Mouse (Mus musculus) macrophage (primary cell): ENCODE data around the gene Trim27. TPM values are rescaled to one million over a fixed set of nuclear protein-coding genes. Genes with fewer than 3 reads are reported as not detected.

ENCODE experiments used
- polyA plus RNA-seq: library from polyadenylated mRNA; stranded (reverse); fragments of 250-400 nt; gene quantifications from 3 replicates; pipeline ENCODE4 v1.2.4, GENCODE M21; 2018; ENCODE audit warnings: inconsistent platforms

The Trim27 gene
- polyA plus RNA-seq, 1 experiment from 2014 or later: 29.7 TPM

Other genes starting within 250 kb of the Trim27 start
- gene Olfr1370, start 104.5 kb upstream of the Trim27 start, polyA plus RNA-seq: not detected in 3 replicates
- not detected in 3 replicates for gene Olfr1369-ps1, start 68.0 kb upstream of the Trim27 start, polyA plus RNA-seq
- gene Olfr263, start 49.8 kb upstream of the Trim27 start, polyA plus RNA-seq: not detected in 3 replicates
- gene Olfr1368, start 33.6 kb upstream of the Trim27 start, polyA plus RNA-seq: not detected in 3 replicates
- gene Gpx5, start 113.3 kb downstream of the Trim27 start, polyA plus RNA-seq: not detected in 3 replicates
- not detected in 3 replicates for gene Gpx6, start 132.7 kb downstream of the Trim27 start, polyA plus RNA-seq
- not detected in 3 replicates for gene Olfr1367, start 167.5 kb downstream of the Trim27 start, polyA plus RNA-seq
- gene Zscan12, start 183.4 kb downstream of the Trim27 start, polyA plus RNA-seq: 3.2 to 5.9 TPM (median 4.1 TPM) in 3 replicates
- 19.2 to 36.6 TPM (median 20.7 TPM) in 3 replicates for gene Zkscan3, start 223.3 kb downstream of the Trim27 start, polyA plus RNA-seq